Mouse (Mus musculus) stomach, embryonic 16.5 days (tissue): ENCODE data around the gene Tardbp. TPM values are rescaled to one million over a fixed set of nuclear protein-coding genes. Genes with fewer than 3 reads are reported as not detected.
A peak's percentile ranks its signal among the peaks of the same experiment; 100 is the strongest.

ENCODE experiments used
- ATAC-seq: fragments of 200-750 bp; cut with Nextera tagmentation; 2 replicates; pipeline ENCODE4 v1.8.0; 2017; ENCODE audit warnings: moderate number of reproducible peaks, moderate TSS enrichment; ENCODE audit not compliant: insufficient read depth, low FRiP score
- H3K27ac ChIP-seq: fragments of 300-500 bp; sonication (generic); 2 replicates; pipeline ENCODE4 v1.5.1; 2014; ENCODE audit warnings: low read length
- H3K27me3 ChIP-seq: fragments of 300-500 bp; sonication (generic); 2 replicates; pipeline ENCODE4 v1.6.1; 2014; ENCODE audit warnings: low read length, control low read depth, mixed read lengths; ENCODE audit not compliant: control insufficient read depth, insufficient read depth
- H3K36me3 ChIP-seq: fragments of 300-500 bp; sonication (generic); 2 replicates; pipeline ENCODE4 v1.6.1; 2014; ENCODE audit warnings: low read length; ENCODE audit not compliant: control insufficient read depth, insufficient read depth
- H3K4me1 ChIP-seq: fragments of 300-500 bp; sonication (generic); 2 replicates; pipeline ENCODE4 v1.6.1; 2014; ENCODE audit warnings: low read length, control low read depth, mixed read lengths; ENCODE audit not compliant: control insufficient read depth, insufficient read depth
- H3K4me2 ChIP-seq: fragments of 300-500 bp; sonication (generic); 2 replicates; pipeline ENCODE4 v1.6.1; 2014; ENCODE audit warnings: low read depth, low read length, mixed read lengths
- H3K4me3 ChIP-seq: fragments of 300-500 bp; sonication (generic); replicated peaks from 2 replicates; pipeline ENCODE4 v1.5.1; 2014; ENCODE audit warnings: mild to moderate bottlenecking, low read length
- H3K9ac ChIP-seq: fragments of 300-500 bp; sonication (generic); 2 replicates; pipeline ENCODE4 v1.6.1; 2014; ENCODE audit warnings: low read length
- H3K9me3 ChIP-seq: fragments of 300-500 bp; sonication (generic); replicated peaks from 2 replicates; pipeline ENCODE4 v1.6.1; 2016; ENCODE audit warnings: low read length, control low read depth; ENCODE audit not compliant: control insufficient read depth
- WGBS: fragments of 180-500 bp; shearing (Covaris S2); extraction: QIAGEN DNeasy Blood & Tissue Kit; methylation state at CpG from one replicate; pipeline ENCODE4 v1.1.7; 2014; 5-methylcytosine and 5-hydroxymethylcytosine counted together
- polyA plus RNA-seq: library from polyadenylated mRNA; unstranded; fragments of >200 nt; fragmentation: Nextera tagmentation; extraction: Ambion mirVana; gene quantifications from 2 replicates; pipeline ENCODE4 v1.2.1, GENCODE M21; 2015

Gene Tardbp
- polyA plus RNA-seq, 1 experiment from 2014 or later = 284 TPM

- Histone ChIP-seq H3K4me2 (no peak overlapping the region), H3K4me1 (no peaks in the 10 kb centered on the region), H3K9ac (no peak overlapping the region), H3K9me3 (no peaks in the 10 kb centered on the region), H3K4me3 (no peak overlapping the region), H3K27ac (no peak overlapping the region), H3K36me3 (peaks cover 12% of the 10 kb centered on the region; the same call in 1 of the 2 replicates), H3K27me3 (no peaks in the 10 kb centered on the region)
- no peak for ATAC-seq
- WGBS = 79% methylated on average over 5 of the region's 5 CpGs
Observed at GRCm38 (mm10) chr4:148609805-148610204, 17.0 kb downstream of the Tardbp start.

DNA sequence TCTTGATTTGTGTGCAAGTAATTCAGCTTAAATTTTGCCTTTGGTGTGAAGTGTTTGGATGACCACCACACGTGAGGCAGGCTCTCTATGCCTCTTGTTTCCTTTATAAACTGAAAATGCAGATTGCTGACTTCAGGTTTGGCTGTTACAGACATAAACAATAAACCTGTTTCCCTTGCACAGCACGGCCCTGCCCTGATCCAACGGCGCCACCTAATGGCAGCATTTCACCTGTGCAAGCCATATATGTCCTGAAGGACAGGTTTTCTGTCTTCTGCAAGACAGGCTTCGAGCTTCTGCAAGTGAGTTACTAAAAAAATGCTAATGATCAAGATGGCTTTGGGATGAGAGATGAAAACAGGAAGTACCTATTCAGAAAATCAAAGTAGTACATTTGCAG lies 19.1 kb downstream of the Tardbp start:
- Histone ChIP-seq H3K9me3 (no peaks in the 10 kb centered on the region), H3K4me2 (no peak overlapping the region), H3K27ac (no peak overlapping the region), H3K36me3 (0 out of 2 replicates have a peak, but pooled peaks cover 3% of the 10 kb centered on the region), H3K27me3 (no peaks in the 10 kb centered on the region), H3K4me1 (no peaks in the 10 kb centered on the region), H3K4me3 (no peak overlapping the region), H3K9ac (no peak overlapping the region)
- no peak for ATAC-seq
- 26% methylated on average over 5 of the region's 5 CpGs for WGBS

GRCm38 (mm10) chr4:148604541-148605165 lies 22.2 kb downstream of the Tardbp start:
- Histone ChIP-seq H3K4me3 (no peak overlapping the region), H3K4me1 (no peaks in the 10 kb centered on the region), H3K27ac (no peak overlapping the region), H3K9ac (no peak overlapping the region), H3K27me3 (no peaks in the 10 kb centered on the region), H3K9me3 (no peaks in the 10 kb centered on the region), H3K36me3 (no peaks in the 10 kb centered on the region), H3K4me2 (no peak overlapping the region)
- 89% methylated on average over 3 of the region's 3 CpGs for WGBS
- peak; percentile 59; the same call in 1 of the 2 replicates for ATAC-seq

- Histone ChIP-seq H3K27me3 (no peaks in the 10 kb centered on the region), H3K27ac (peak overlapping the region; percentile 58; the same call in 1 of the 2 replicates), H3K4me3 (no peak overlapping the region), H3K4me1 (no peaks in the 10 kb centered on the region), H3K9me3 (no peaks in the 10 kb centered on the region; the same call in 1 of the 2 replicates), H3K36me3 (no peaks in the 10 kb centered on the region), H3K4me2 (no peak overlapping the region), H3K9ac (no peak overlapping the region)
- 69% methylated on average over 7 of the region's 7 CpGs for WGBS
- peak; percentile 23; the same call in 1 of the 2 replicates for ATAC-seq
Observed at GRCm38 (mm10) chr4:148604141-148604540, 22.7 kb downstream of the Tardbp start.

DNA sequence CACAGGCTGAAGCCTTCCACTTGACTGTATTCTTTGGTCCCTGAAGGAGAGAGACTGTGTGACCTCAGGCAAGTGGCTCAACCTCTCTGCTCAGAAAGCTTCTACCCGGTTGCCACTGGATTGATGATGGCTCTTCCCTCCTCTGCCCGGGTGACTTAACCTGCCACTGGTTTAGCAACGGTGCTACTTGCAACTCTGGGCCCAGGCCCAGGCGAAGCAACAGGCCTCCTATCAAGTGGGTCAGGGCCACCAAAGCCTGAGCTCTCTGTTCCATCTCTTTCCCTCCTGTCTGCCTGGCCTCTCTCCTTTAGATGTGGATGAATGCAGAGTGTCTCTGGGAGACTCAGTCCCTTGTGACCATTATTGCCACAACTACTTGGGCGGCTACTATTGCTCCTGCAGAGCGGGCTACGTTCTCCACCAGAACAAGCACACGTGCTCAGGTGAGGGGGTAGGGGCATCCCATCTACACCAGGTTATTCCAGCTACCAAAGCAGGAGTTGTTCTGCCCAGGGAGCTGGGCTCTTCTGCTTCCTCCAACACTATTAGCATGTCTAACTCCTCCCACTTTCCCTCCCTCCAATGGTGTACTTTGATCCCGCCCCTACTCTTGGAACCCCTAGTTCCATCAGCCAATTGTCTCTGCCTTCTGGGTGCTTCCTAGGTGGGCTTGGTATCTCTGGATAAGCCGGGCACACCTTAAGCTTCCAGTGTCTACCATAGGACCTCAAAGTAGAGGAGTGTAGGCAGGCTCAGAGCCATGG lies 23.3 kb downstream of the Tardbp start:
- WGBS = 68% methylated on average over 10 of the region's 10 CpGs
- peak; percentile 22; the same call in 1 of the 2 replicates for ATAC-seq

DNA sequence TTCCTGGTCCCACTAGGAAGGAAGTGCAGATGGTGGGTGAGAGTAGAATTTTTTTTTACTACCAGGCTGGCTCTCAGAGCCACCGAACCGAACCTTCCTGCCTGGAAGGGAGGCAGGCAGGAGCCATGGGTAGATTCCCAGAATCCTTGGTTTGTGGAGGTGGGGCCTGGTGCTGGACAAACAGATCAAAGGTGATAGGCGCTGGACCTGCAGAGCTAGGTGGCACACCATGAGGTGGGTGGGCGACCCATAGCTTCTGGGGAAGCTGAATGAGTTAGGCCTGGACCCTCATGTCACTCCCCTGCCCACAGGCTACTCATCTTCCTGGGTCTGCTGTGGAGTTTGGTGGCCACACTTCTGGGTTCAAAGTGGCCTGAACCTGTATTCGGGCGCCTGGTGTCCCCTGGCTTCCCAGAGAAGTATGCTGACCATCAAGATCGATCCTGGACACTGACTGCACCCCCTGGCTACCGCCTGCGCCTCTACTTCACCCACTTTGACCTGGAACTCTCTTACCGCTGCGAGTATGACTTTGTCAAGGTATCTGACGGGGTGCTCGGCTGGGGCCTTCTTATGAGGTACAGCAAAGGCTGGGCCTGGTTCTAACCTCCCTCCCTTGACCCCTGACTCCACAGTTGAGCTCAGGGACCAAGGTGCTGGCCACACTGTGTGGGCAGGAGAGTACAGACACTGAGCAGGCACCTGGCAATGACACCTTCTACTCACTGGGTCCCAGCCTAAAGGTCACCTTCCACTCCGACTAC lies 24.3 kb downstream of the Tardbp start, which contains the start of gene Masp2:
Gene Masp2 (plus strand): TSS at position 198 of the 764 bp plus-strand sequence.
- Histone ChIP-seq H3K36me3 (peaks cover 10% of the 10 kb centered on the region; the same call in 1 of the 2 replicates), H3K9ac (no peak within 1 kb of the TSS), H3K4me2 (no peak within 1 kb of the TSS), H3K27ac (no peak within 1 kb of the TSS), H3K27me3 (no peaks in the 10 kb centered on the region), H3K4me1 (no peaks in the 10 kb centered on the region), H3K4me3 (no peak within 1 kb of the TSS), H3K9me3 (no peaks in the 10 kb centered on the region; the same call in 1 of the 2 replicates)
- no peak for ATAC-seq
- WGBS = 83% methylated on average over 14 of the region's 14 CpGs

More for the DNA sequence above, 23.3 kb downstream of the Tardbp start:
- no peak overlapping the region for H3K9ac ChIP-seq
- no peak overlapping the region for H3K4me3 ChIP-seq
- no peaks in the 10 kb centered on the region; the same call in 1 of the 2 replicates for H3K9me3 ChIP-seq
- no peaks in the 10 kb centered on the region for H3K27me3 ChIP-seq
- H3K36me3 ChIP-seq = peaks cover 4% of the 10 kb centered on the region; the same call in 1 of the 2 replicates
- no peaks in the 10 kb centered on the region for H3K4me1 ChIP-seq
- peak overlapping the region; percentile 58; the same call in 1 of the 2 replicates for H3K27ac ChIP-seq
- no peak overlapping the region for H3K4me2 ChIP-seq

DNA sequence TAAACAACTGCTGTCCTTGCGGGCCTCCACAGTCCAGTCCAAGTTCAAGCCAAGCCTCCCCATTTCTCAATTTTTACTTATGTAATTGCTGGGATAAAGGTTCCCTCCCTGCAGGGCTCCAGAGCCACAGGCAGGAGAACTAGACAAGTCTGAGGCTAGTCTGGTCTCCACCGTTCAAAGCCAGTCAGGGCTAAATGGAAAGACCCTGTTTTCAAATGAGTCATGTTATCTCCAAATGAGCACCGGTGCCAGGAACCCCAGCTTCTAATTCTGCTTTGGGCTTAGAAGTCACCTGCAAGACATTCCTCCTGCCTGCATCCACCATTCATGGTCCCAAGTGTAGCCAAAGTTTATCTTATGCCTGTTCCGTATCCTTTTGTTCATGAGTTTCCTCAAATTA lies 24.9 kb downstream of the Tardbp start:
- WGBS = 69% methylated on average over 4 of the region's 4 CpGs
- Histone ChIP-seq H3K36me3 (peaks cover 12% of the 10 kb centered on the region; the same call in 1 of the 2 replicates), H3K27ac (no peak overlapping the region), H3K9ac (no peak overlapping the region), H3K4me1 (no peaks in the 10 kb centered on the region), H3K9me3 (no peaks in the 10 kb centered on the region; the same call in 1 of the 2 replicates), H3K4me2 (no peak overlapping the region), H3K27me3 (no peaks in the 10 kb centered on the region), H3K4me3 (no peak overlapping the region)
- no peak for ATAC-seq

DNA sequence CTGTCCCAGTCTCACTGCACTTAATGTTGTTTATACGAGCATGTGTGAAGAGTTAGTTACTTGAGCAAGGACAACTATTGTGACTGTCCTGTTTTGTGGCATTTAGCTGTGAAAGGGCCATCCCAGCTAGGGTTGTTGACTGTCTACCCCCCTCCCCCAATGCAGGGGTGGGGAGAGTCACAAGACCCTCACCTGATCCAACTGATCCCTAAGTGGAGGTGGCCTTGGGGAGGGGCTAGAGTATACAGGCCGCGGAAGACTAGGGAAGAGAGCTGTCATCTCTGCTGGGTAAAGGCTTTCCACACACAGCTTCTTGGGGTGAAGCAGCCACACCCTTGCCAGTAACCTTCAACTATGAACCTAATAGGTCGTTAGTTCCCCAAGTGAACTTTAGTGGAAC lies 26.5 kb downstream of the Tardbp start:
- no peak for ATAC-seq
- no peaks in the 10 kb centered on the region for H3K27me3 ChIP-seq
- peaks cover 25% of the 10 kb centered on the region for H3K36me3 ChIP-seq
- no peaks in the 10 kb centered on the region; the same call in 1 of the 2 replicates for H3K9me3 ChIP-seq
- H3K27ac ChIP-seq = no peak overlapping the region
- no peak overlapping the region for H3K4me2 ChIP-seq
- H3K4me3 ChIP-seq = no peak overlapping the region
- H3K4me1 ChIP-seq = no peaks in the 10 kb centered on the region
- H3K9ac ChIP-seq = no peak overlapping the region
- 85% methylated on average over 4 of the region's 4 CpGs for WGBS
